ENCODE assay signal across 1 mouse cellular context in the genomic region with DNA sequence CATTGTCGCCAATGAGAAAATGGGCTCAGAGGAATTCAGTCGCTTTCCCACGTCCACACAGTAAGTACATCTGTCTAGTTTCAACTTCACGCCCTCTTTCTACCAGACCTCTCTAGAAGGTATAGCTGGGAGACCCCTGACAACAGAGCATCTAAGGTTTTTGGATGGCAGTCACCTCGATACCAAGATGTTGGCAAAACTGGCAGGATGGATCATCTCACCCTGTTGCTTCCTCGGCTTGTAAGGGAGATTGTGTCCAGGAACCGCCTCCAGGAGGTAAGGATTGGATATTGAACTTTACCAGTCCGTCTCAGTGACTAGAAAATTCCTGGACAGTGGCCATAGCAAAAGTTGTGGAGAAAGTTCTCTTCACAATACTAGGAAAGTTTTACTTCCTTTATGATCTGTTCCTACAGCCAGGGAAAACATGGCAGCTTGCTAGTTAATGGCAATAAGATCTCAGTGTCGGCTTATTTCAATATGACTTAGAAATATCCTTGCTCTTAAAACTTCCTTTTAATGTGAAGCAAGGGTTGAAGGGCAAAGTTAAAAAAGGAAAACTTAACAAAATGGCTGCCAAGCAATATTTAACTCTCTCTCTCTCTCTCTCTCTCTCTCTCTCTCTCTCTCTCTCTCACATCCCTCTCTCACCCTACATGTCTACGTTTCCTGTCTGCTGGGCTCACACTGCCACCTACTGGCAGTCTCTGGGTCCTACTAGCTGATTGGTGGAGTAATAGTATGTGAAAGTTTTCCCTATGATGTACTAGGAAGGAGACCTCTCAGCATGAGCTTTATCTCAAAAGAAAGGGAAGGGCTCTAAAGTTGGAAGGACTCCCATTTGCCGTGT.
A peak's percentile ranks its signal among the peaks of the same experiment; 100 is the strongest.
TF ChIP-seq lines count a peak whose summit lies in the region.

No protein-coding gene starts in this region.

TF ChIP-seq in MEL, 35 proteins besides CTCF, POLR2A, EP300 and RAD21 (continued from another document):
- TF ChIP-seq MEF2A (IDR thresholded peaks at IDR 0.05; ENCODE audit: extremely low read depth, insufficient replicate concordance, low read depth, low read length, poor library complexity, severe bottlenecking): no peak
- TF ChIP-seq SMC3 (IDR thresholded peaks at IDR 0.05; ENCODE audit: low read depth, low read length): peak; percentile 96
- TF ChIP-seq SIN3A (IDR thresholded peaks at IDR 0.05; ENCODE audit: low read length): peak; percentile 94
- TF ChIP-seq ZC3H11A (IDR thresholded peaks at IDR 0.05; ENCODE audit: low read depth, low read length): peak; percentile 97
- TF ChIP-seq ETS1 (IDR thresholded peaks at IDR 0.05; ENCODE audit: low read depth, low read length): peak; percentile 76
- no peak for TF ChIP-seq MAX (IDR thresholded peaks at IDR 0.05; ENCODE audit: low read length)
- TF ChIP-seq TAL1 (IDR thresholded peaks at IDR 0.05; ENCODE audit: low read length): no peak
- TF ChIP-seq HCFC1 (IDR thresholded peaks at IDR 0.05; ENCODE audit: low read depth, low read length): peak; percentile 78
- TF ChIP-seq TBP (IDR thresholded peaks at IDR 0.05; ENCODE audit: low read depth, low read length): peak; percentile 66; the same call in 1 of the 2 replicates
- TF ChIP-seq MYB (IDR thresholded peaks at IDR 0.05; ENCODE audit: low read depth, low read length): no peak
- no peak for TF ChIP-seq E2F4 (IDR thresholded peaks at IDR 0.05; ENCODE audit: borderline replicate concordance, low read depth, low read length)
- TF ChIP-seq MYC (IDR thresholded peaks at IDR 0.05; ENCODE audit: low read depth, low read length): peak; percentile 61; the same call in 1 of the 2 replicates
- TF ChIP-seq ZNF384 (IDR thresholded peaks at IDR 0.05; ENCODE audit: low read depth, low read length): no peak; the same call in 1 of the 2 replicates
- TF ChIP-seq MAZ (IDR thresholded peaks at IDR 0.05; ENCODE audit: low read depth, low read length): no peak
- peak; percentile 100 for TF ChIP-seq JUND (IDR thresholded peaks at IDR 0.05; ENCODE audit: low read depth, low read length)
- 0 out of 2 replicates have a peak, but pooled peaks have one; percentile 19 for TF ChIP-seq CHD1 (IDR thresholded peaks at IDR 0.05; ENCODE audit: low read depth, low read length)
- no peak for TF ChIP-seq POLR2AphosphoS2 (IDR thresholded peaks at IDR 0.05; ENCODE audit: low read length)
- 0 out of 2 replicates have a peak, but pooled peaks have one; percentile 11 for TF ChIP-seq MAFK (IDR thresholded peaks at IDR 0.05; ENCODE audit: borderline replicate concordance, low read depth, low read length)
- TF ChIP-seq MXI1 (IDR thresholded peaks at IDR 0.05; ENCODE audit: low read depth, low read length): peak; percentile 79
- peak; percentile 54 for TF ChIP-seq TCF12 (IDR thresholded peaks at IDR 0.05; ENCODE audit: low read depth, low read length)
- peak; percentile 39; the same call in 1 of the 2 replicates for TF ChIP-seq BHLHE40 (IDR thresholded peaks at IDR 0.05; ENCODE audit: borderline replicate concordance, low read depth, low read length)
- no peak for TF ChIP-seq USF1 (IDR thresholded peaks at IDR 0.05; ENCODE audit: low read depth, low read length)
- no peak; the same call in 1 of the 2 replicates for TF ChIP-seq GATA1 (IDR thresholded peaks at IDR 0.05; ENCODE audit: low read depth, low read length)
